Mouse (Mus musculus): ENCODE measurements around the gene Gm20075. TPM values are rescaled to one million over a fixed set of nuclear protein-coding genes. Genes with fewer than 3 reads are reported as not detected.
"Not testable (repeated sequence)": the region's sequence is repeated elsewhere in the genome, so short reads cannot be mapped to it uniquely, and the experiment has no call there.

The Gm20075 gene
- total RNA-seq (2014; fragmentation: Nextera tagmentation) (4.3 and 7.7 TPM in 2 replicates), total RNA-seq (2017) (10.7 and 19.0 TPM in 2 replicates)

GRCm38 (mm10) chr13:96081276-96081675 lies at the start of gene Gm20075:
Gene Gm20075 (minus strand): TSS chr13:96081376.
- not testable (repeated sequence) for ATAC-seq (replicated peaks; ENCODE audit: low FRiP score, low TSS enrichment, poor library complexity, severe bottlenecking)

- ATAC-seq (replicated peaks; ENCODE audit: low FRiP score, low TSS enrichment, poor library complexity, severe bottlenecking): no peak
Observed at GRCm38 (mm10) chr13:96129081-96129480, 47.9 kb upstream of the Gm20075 start.

GRCm38 (mm10) chr13:96126669-96127068 lies 45.5 kb upstream of the Gm20075 start:
- ATAC-seq (replicated peaks; ENCODE audit: low FRiP score, low TSS enrichment, poor library complexity, severe bottlenecking): no peak

- no peak for ATAC-seq (replicated peaks; ENCODE audit: low FRiP score, low TSS enrichment, poor library complexity, severe bottlenecking)
Observed at GRCm38 (mm10) chr13:96125011-96125410, 43.8 kb upstream of the Gm20075 start.

- no peak for ATAC-seq (replicated peaks; ENCODE audit: low FRiP score, low TSS enrichment, poor library complexity, severe bottlenecking)
Observed at GRCm38 (mm10) chr13:96112711-96113110, 31.5 kb upstream of the Gm20075 start.

- ATAC-seq (replicated peaks; ENCODE audit: low FRiP score, low TSS enrichment, poor library complexity, severe bottlenecking): no peak
Observed at GRCm38 (mm10) chr13:96110767-96111166, 29.6 kb upstream of the Gm20075 start.

- no peak for ATAC-seq (replicated peaks; ENCODE audit: low FRiP score, low TSS enrichment, poor library complexity, severe bottlenecking)
Observed at GRCm38 (mm10) chr13:96106367-96106766, 25.2 kb upstream of the Gm20075 start.

GRCm38 (mm10) chr13:96090929-96091328 lies 9.8 kb upstream of the Gm20075 start:
- ATAC-seq (replicated peaks; ENCODE audit: low FRiP score, low TSS enrichment, poor library complexity, severe bottlenecking): no peak

- no peak for ATAC-seq (replicated peaks; ENCODE audit: low FRiP score, low TSS enrichment, poor library complexity, severe bottlenecking)
Observed at GRCm38 (mm10) chr13:96085581-96086302, 4.6 kb upstream of the Gm20075 start.

- not testable (repeated sequence) for ATAC-seq (replicated peaks; ENCODE audit: low FRiP score, low TSS enrichment, poor library complexity, severe bottlenecking)
Observed at GRCm38 (mm10) chr13:96081754-96082153, 578 bp upstream of the Gm20075 start, which contains the start of gene Gm17190. Gene Gm17190 (plus strand): TSS chr13:96082054.

GRCm38 (mm10) chr13:96073555-96073954 lies 7.6 kb downstream of the Gm20075 start:
- no peak for ATAC-seq (replicated peaks; ENCODE audit: low FRiP score, low TSS enrichment, poor library complexity, severe bottlenecking)

GRCm38 (mm10) chr13:96052755-96053154 lies 28.4 kb downstream of the Gm20075 start:
- ATAC-seq (replicated peaks; ENCODE audit: low FRiP score, low TSS enrichment, poor library complexity, severe bottlenecking): no peak

- ATAC-seq (replicated peaks; ENCODE audit: low FRiP score, low TSS enrichment, poor library complexity, severe bottlenecking): no peak
Observed at GRCm38 (mm10) chr13:96045396-96045795, 35.8 kb downstream of the Gm20075 start.

- no peak for ATAC-seq (replicated peaks; ENCODE audit: low FRiP score, low TSS enrichment, poor library complexity, severe bottlenecking)
Observed at GRCm38 (mm10) chr13:96040275-96041042, 40.7 kb downstream of the Gm20075 start.

- ATAC-seq (replicated peaks; ENCODE audit: low FRiP score, low TSS enrichment, poor library complexity, severe bottlenecking): no peak
Observed at GRCm38 (mm10) chr13:96039536-96039935, 41.6 kb downstream of the Gm20075 start.

GRCm38 (mm10) chr13:96030368-96031223 lies 50.6 kb downstream of the Gm20075 start:
- ATAC-seq (replicated peaks; ENCODE audit: low FRiP score, low TSS enrichment, poor library complexity, severe bottlenecking): peak; percentile 83
